Mouse (Mus musculus): ENCODE measurements around the gene Tmem97. TPM values are rescaled to one million over a fixed set of nuclear protein-coding genes. Genes with fewer than 3 reads are reported as not detected.
"Not testable (repeated sequence)": the region's sequence is repeated elsewhere in the genome, so short reads cannot be mapped to it uniquely, and the experiment has no call there.

Tmem97 gene
- 10 to 100 TPM; 26.5 to 31.1 TPM for total RNA-seq (2021)

DNA sequence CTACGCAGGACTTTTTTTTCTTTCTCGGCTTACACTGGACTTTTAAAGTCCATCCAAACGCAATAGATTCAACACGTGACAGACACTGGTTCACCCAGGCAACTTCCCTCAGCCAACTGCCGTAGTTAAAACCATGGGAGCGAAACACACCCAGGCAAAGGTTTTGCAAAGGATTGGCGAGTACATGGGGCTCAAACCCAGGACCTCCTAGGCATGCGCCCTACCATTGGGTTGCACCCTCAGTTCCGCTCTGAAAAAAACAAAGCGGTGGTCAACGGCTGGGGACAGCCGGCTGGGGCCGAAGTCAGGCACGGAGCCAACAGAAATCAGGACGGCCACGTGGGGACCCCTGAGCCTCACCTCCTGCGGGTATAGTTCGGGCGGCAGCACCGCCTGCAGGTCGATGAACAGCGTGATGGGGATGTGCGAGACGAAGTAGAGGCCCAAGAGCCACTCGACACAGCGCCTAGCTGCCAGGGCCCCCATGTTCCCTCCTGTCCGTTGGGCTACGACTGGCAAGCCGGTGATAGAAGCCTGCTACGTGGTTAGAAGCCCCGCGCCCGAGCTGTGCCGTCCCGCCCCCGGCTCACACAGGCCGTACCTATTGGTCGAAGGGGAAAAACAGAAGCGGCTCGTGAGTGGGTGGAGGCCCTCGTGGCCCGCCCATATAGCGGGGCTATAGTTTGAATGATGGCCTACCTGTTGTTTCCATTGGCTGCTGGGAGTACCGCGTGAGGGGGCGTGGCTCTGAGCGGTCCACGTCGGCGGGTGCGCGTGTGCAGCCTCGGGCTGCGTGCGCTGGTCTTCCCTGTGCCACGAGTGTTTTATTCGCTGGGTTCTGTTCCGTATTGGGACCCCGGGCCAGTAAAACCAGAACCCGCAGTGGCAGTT lies at the start of gene Tmem97:
Gene Tmem97, minus strand, starts transcription at position 610 of the 891 bp plus-strand sequence.
- peak; percentile 97 for DNase-seq
- intact Hi-C loops (cut with DNase I): loop anchor here (10.0 kb wide), 1 partner anchor 404 kb away; no protein-coding TSS in a partner anchor

DNA sequence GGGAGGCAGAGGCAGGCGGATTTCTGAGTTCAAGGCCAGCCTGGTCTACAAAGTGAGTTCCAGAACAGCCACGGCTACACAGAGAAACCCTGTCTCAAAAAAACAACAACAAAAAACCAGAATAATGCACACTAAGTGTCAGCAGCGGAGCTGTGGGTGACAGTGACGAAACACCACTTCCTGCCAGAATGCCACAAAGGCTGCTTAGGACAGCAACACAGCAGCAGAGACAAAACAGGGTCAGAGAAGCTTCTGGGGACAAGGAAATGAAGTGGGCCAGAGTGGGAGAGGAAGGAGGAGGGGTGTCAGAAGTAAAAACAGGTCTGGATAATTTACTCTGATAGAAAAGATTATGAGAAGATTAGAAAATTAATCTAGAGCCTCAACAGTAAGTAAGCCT lies 49.5 kb upstream of the Tmem97 start:
- no peak for DNase-seq
- intact Hi-C loops (cut with DNase I): loop anchor here (10.0 kb wide), 1 partner anchor 75 kb away; no protein-coding TSS in a partner anchor

DNA sequence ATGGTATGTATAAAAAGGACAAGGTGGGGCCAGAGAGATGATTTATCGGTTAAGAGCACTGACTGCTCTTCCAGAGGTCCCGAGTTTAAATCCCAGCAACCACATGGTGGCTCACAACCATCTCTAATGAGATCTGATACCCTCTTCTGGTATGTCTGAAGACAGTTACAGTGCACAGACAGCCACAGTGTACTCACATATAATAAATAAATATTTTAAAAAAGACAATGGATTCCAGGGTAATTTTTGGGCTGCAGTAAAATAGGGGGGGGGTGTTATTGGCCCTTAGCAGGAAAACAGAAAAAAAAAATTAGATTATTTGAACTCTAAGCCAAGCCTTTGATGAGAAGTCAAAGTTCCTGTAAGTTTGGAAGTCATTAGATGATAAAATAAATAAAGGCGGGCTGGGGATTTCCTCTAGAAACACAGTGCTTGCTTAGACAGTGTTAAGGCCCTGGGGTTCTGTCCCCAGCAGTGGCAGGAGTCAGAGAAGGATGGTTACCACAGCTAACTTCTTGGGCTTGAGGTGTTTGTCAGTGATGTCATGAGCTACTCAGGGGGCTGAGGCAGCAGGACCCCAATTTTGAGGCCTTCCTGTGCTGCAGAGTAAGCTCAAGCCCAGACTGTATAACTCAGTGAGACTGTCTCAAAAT lies 48.3 kb upstream of the Tmem97 start:
- DNase-seq: no peak
- intact Hi-C loops (cut with DNase I): no loop called here

DNA sequence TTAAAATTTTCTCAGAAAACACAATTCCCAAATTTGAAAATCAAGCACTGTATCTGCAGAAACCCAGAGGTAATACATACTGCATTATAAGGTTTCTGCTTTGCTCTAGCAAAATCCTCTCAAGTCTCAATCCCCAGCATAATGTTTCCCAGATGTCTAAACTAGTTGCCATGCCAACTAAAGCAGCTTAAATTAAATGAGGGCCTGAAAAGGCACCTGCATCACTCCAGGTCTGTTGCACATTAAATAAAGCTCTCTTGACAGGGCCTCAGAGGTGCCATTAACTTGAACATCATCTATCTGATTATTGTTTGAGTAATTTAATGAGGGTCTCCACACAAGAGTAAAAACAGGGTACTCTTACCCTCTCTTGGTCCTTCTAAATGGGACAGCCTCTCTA lies 46.2 kb upstream of the Tmem97 start:
- intact Hi-C loops (cut with DNase I): no loop called here
- no peak for DNase-seq

DNA sequence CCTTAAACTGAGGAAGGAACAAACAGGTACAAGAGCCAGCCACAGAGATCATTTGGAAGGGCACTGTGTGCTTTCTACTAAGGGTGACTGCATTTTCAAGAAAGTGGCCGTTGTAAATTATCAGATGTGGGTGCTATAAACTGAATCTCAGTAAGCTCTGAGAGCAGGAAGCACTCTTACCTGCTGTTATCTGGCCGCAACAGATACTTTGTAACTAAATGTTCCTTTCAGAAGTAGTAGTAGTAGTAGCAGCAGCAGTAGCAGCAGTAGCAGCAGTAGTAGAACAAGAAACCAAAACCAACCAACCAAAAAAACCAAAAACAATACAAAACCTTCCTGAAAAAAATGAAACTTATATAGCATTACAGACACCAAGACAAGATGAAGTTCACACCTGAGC lies 45.2 kb upstream of the Tmem97 start:
- intact Hi-C loops (cut with DNase I): no loop called here
- DNase-seq: no peak

DNA sequence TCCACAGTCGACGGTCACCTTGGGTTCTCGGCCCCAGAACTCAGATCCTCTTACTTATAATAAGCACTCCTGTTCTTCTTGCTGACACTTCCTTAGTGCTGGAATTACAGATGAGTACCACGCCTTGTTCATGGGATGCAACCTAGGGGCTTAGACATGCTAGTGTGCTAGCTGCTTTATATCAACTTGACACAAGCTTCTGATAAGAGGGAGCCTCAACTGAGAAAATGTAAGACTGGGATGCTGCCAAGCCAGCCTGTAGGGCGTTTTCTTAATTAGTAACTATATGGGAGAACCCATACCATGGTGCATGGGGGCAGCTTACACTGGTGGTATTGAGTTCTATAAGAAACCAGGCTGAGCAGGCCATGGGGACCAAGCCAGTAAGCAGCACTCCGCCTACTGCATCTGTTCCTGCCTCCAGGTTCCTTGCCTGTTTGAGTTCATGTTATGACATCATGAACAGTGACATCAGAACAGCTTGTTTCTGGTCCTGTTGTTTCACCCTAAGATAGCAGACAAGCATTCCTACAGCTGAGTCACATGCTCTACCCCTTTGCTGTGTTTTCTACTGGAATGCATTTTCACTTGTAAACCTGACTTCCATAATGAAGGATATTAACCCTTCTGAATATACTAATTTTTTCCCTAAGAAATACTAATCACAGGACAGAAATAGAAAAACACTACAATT lies 43.8 kb upstream of the Tmem97 start:
- intact Hi-C loops (cut with DNase I): no loop called here
- no peak for DNase-seq

DNA sequence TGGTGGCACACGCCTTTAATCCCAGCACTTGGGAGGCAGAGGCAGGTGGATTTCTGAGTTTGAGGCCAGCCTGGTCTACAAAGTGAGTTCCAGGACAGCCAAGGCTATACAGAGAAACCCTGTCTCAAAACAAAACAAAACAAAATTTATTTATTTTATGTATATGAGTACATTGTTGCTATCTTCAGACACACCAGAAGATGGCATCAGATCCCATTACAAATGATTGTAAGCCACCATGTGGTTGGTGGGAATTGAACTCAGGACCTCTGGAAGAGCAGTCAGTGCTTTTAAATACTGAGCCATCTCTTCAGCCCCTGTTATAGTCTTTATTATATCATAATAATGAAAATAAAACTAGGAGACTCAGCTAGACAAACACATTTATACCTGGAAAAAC lies 37.1 kb upstream of the Tmem97 start:
- DNase-seq; intact Hi-C loops (cut with DNase I): not testable (repeated sequence)

DNA sequence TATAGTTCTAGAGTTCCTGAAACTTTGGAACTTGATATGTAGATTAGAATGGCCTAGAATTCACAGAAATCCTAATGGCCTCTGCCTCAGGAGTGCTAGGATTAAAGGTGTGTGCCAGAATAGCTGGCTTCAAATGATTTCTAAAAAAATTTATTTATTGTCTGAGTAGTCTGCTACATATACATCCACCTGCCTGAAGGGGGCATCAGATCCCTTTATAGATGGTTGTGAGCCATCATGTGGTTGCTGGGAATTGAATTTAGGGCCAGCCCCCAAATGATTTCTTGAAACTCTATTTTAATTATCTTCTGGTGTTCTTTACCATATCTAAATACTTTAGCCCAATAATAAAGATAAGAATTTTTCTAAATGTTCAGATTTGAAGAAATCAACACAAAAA lies 35.5 kb upstream of the Tmem97 start:
- no peak for DNase-seq

DNA sequence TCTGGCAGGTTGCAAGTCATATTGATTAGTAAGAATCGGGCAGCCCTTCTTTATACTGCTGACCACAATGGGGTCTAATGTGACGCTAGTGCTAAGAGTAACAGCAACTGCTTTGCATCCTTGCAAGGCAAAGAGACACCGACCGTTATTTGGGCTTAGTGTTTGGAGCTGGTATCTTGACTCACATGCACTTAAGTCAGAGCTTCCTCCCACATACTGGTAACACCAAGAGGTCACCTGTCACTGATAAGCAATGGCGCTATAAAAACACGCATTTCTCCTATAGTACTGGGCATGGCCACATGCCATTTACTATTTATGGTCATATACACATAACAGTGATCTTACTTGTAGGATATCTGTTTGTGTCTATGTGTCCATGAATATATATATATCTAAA lies 32.3 kb upstream of the Tmem97 start:
- no peak for DNase-seq
- intact Hi-C loops (cut with DNase I): no loop called here

More for the DNA sequence above, 35.5 kb upstream of the Tmem97 start:
- intact Hi-C loops (cut with DNase I): no loop called here

DNA sequence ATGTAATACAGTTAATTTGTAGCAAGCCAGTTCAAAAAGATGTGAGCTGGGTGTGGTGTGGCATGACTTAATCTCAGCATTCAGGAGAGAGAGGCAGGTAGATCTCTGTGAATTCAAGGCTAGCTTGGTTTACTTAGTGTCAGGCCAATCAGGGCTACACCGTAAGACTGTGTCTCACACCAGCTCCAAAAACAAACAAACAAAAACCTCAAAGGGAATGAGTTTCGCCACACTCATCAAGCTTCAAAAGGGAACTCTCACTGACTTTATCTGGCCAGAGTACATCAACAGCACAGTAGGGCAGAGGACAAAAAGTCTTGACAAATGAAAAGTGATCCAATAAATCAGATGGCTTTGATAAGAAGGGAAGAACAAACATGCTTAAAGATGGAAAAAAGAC lies 24.4 kb upstream of the Tmem97 start:
- intact Hi-C loops (cut with DNase I): no loop called here
- DNase-seq: no peak

DNA sequence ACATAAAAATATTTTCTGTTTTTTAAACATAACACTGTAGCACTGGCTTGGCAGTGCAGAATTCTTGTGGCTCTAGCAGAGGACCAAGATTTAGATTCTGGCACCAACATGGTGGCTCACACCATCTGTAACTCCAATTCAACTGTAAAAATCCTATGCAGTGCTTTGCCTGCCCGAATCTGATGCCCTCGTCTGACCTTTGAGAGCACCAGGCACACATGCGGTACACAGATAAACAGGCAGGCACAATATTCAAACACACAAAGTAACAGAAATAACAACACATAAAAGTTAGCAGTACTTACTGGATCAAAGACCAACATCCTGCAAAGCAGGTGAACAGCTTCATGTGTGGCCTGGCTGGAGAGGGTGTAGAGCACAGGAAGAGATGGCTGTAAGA lies 24.0 kb upstream of the Tmem97 start:
- intact Hi-C loops (cut with DNase I): no loop called here
- DNase-seq: no peak

DNA sequence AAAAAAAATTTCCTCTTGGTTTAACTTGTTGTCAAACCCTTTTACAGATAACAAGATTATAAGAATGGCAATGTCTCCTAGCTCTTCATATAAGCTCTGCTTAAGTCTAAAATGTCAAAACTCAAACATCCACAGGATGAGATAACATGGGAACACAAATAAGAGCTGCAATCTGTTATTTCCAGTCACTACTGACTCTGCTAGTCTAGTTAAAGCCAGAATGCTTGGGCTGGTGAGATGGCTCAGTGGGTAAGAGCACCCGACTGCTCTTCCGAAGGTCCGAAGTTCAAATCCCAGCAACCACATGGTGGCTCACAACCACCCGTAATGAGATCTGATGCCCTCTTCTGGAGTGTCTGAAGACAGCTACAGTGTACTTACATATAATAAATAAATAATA lies 23.5 kb upstream of the Tmem97 start:
- intact Hi-C loops (cut with DNase I): not testable (repeated sequence)

DNA sequence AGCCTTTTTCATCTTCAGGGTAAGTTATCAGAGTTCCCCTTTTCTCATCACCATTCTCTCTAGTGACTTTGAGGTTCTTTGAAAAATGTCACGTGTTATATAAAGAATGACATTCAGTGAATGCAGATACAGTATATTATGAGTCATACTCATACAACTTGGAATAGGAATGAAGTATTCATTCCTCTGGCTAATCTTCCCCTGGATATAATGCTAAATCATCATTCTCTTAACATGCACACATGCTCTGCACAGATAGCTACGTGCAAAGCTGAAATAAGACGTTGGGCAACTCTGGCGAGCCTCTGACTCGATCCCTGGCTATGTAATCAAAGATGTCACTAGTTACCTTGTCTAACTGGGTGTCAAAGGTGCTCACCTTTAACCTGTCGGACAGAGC lies 21.3 kb upstream of the Tmem97 start:
- intact Hi-C loops (cut with DNase I): no loop called here
- DNase-seq: no peak

More for the DNA sequence above, 23.5 kb upstream of the Tmem97 start:
- DNase-seq: not testable (repeated sequence)

DNA sequence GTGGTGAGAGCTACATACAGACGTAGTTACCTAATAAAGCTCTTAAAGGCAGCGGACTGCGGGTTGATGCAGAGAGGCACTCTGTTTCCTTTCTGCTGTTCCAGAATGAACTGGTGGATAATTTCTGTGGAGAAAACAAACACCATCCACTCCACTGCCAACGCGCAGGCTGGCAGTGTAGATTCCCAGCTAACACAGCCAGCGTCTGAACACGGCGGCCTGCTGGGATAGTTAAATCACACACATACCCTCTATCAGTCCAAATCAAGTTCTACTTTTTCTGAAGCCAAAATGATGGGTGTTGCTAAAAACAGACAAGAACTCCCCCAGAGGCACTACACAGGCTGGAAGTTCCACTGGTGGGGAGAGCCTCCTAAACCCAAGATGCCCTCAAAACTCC lies 20.9 kb upstream of the Tmem97 start:
- no peak for DNase-seq
- intact Hi-C loops (cut with DNase I): no loop called here

DNA sequence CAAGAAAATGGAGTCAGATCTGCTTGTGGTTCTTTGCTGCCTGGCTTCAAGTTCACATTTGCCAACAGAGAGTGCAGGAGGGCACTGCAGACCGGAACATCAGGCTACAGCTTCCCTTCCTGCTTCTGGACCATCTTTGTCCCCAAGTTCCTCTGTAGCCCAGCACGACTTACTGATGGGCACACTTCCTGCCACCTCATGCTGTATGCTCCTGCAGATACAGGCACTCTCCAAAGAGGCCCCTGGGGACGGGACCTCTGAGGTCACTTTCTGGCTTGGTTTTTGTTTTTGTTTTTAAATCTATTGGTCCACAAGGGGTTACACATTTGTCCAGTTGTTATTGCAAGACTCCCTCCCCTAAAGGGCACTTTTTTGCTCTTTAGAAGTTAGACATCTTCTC lies 19.2 kb upstream of the Tmem97 start:
- no peak for DNase-seq
- intact Hi-C loops (cut with DNase I): no loop called here

DNA sequence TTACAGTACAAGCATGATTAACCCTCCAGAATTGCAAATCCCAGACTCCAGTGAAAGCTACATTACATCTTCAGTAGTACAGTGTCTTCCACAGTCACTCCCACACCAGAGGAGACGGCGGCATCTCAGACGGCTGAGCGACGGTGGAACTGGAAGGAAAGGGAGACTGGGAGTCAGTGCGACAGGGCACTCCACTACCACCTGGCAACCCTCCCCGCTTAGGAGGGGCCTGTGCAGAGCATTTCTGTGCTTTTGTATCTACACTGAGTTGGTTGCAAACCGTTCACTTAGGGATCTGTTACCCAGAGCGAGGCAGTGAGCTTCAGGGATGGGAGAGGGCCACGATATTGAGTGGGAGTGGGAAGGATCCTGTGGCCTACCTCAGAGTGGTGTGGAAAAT lies 18.2 kb upstream of the Tmem97 start:
- intact Hi-C loops (cut with DNase I): no loop called here
- DNase-seq: no peak

DNA sequence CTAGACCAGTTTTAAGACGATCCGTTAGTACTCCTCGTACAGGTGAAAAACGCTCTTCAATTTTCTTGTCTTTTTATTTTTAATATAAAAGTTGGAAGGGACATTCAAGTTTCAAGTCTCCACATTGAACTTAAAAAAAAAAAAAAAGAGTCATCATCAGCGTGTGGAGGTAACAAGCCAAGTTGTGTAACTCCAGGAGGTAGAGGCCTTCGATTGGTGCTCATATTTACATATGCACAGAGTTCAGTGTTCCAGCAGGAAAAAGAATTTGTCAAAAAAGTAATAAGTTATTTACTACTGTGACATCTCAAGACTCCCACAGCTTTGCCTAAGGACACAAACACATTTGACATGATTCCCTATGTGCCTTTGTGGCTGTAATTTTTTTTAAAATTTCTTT lies 17.0 kb upstream of the Tmem97 start:
- DNase-seq: no peak
- intact Hi-C loops (cut with DNase I): no loop called here

DNA sequence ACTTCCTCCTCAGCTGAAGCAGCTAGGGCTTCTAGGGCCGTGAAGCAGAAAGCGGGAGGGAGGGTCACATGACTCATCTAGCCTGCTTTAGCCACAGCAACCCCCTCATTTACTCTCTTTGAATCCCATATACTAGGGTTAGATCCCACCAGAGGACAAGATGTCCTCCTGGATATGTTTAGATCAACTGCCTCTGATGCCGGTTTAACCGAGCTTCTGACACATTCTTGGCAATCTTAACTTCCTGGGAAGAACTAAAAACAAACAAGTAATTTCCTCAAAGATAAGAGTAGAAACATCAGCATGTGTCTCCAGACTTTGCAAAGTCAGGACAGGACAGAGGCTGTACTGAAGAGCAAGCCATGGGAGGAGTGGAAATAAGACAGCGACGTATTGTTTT lies 16.2 kb upstream of the Tmem97 start:
- intact Hi-C loops (cut with DNase I): no loop called here
- no peak for DNase-seq

DNA sequence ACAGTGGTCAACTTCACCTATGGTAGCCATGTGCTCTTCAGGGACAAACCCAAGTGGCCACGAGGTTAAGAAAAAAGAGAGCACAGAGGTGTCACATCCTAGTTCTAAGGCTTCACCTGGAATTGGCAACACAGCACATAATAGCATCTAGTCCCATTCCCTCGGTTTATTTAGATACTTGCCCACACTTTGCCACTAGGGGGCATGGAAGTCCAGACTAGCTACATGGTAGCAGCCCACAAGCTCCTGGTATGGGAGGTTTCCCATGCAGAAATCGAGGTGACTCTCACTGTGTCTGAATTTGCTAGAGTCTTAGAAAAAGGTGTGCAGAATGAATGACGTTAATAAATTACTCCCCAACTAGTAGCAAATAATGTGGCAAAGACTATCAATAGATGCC lies 9.9 kb upstream of the Tmem97 start:
- DNase-seq: peak; percentile 78
- intact Hi-C loops (cut with DNase I): no loop called here

DNA sequence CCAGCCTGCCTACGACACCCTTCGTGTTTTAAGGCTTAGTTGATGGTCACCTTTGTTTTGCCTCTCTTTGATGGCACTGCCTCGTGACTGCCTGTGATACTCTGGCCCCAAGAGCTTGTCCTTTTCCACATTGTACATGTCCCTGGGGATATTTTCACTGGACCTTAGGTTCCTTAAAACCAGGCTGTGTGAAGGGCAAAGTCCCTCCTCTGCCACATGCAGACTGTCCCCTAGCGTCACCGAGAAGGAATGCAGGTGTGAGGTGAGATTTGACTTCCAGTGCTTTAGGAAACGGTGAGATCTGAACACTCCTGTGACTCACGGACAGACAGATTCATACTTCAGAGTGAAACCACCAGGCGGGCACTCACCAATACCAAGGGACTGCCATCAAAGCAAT lies 6.7 kb upstream of the Tmem97 start:
- no peak for DNase-seq
- intact Hi-C loops (cut with DNase I): loop anchor here (10.0 kb wide), 1 partner anchor 398 kb away; no protein-coding TSS in a partner anchor

DNA sequence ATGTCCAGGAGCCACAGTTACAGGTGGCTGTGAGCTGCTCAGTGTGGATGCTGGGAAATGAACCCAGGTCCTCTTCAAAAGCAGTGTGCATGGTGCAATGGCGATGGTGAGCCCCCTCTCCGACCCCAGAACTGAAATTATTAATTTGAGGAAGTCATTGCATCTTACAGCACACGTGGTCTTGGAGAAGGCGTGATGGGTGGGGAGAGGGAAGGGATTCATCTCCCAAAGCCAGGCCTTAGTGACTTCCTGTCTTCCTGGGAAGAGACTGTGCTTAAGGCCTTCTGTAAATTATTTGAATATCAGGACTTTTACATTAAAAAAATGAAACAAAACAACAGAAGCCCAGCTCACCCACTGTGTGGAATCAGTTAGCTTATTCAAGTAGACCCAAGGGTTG lies 5.5 kb upstream of the Tmem97 start:
- no peak for DNase-seq
- intact Hi-C loops (cut with DNase I): loop anchor here (10.0 kb wide), 1 partner anchor 399 kb away; no protein-coding TSS in a partner anchor

Data from left cerebral cortex, postnatal 4 days (tissue).